Mouse (Mus musculus) left cerebral cortex, postnatal 10 days (tissue): ENCODE results near the gene Dtymk. TPM values are rescaled to one million over a fixed set of nuclear protein-coding genes. Genes with fewer than 3 reads are reported as not detected.
"Not testable (repeated sequence)": the region's sequence is repeated elsewhere in the genome, so short reads cannot be mapped to it uniquely, and the experiment has no call there.

ENCODE experiments used
- DNase-seq, 2 experiments: peaks; one replicate each; pipeline ENCODE4 v3.0.0; 2021 to 2022; ENCODE audit warnings: low spot score in 2 of 2, mixed read lengths in 1 of 2; ENCODE audit errors: extremely low spot score in 1 of 2
- intact Hi-C: fragments of 180-260 bp; cut with DNase I; formaldehyde crosslinking; loops from one replicate; pipeline ENCODE4 v1.15.1; 2025
- total RNA-seq, 2 experiments: library from RNA; stranded (reverse); gene quantifications; 2 replicates each; pipeline ENCODE4 v1.2.3; 2021

Gene Dtymk
- total RNA-seq, 2 experiments from 2014 or later: 72.0 to 73.1 TPM

GRCm38 (mm10) chr1:93810011-93810410 lies 8.3 kb upstream of the Dtymk start:
- intact Hi-C loops: no loop called here

GRCm38 (mm10) chr1:93808871-93809270 lies 7.1 kb upstream of the Dtymk start:
- no peak for DNase-seq
- intact Hi-C loops: loop anchor here (10.0 kb wide), 1 partner anchor 174 kb away; no protein-coding TSS in a partner anchor

More at GRCm38 (mm10) chr1:93810011-93810410, 8.3 kb upstream of the Dtymk start:
- DNase-seq: no peak

GRCm38 (mm10) chr1:93805221-93805951 lies 3.7 kb upstream of the Dtymk start:
- DNase-seq: no peak
- intact Hi-C loops: loop anchor here (10.0 kb wide), 1 partner anchor 171 kb away; no protein-coding TSS in a partner anchor

GRCm38 (mm10) chr1:93804818-93805217 lies 3.1 kb upstream of the Dtymk start:
- no peak for DNase-seq
- intact Hi-C loops: loop anchor here (10.0 kb wide), 1 partner anchor 170 kb away; no protein-coding TSS in a partner anchor

- DNase-seq: peak; percentile 99
- intact Hi-C loops: loop anchor here (10.0 kb wide), 1 partner anchor 169 kb away; no protein-coding TSS in a partner anchor
Measured at GRCm38 (mm10) chr1:93803556-93804507, 2.1 kb upstream of the Dtymk start, which contains the start of gene Ing5. TSS of gene Ing5 (plus strand) at chr1:93803965.

GRCm38 (mm10) chr1:93802771-93803170 lies 1.0 kb upstream of the Dtymk start:
- intact Hi-C loops: loop anchor here (10.0 kb wide), 1 partner anchor 168 kb away; no protein-coding TSS in a partner anchor

GRCm38 (mm10) chr1:93800670-93801503 lies 847 bp downstream of the Dtymk start:
- intact Hi-C loops: loop anchor here (10.0 kb wide), 1 partner anchor 166 kb away; no protein-coding TSS in a partner anchor
- DNase-seq: no peak

More at GRCm38 (mm10) chr1:93802771-93803170, 1.0 kb upstream of the Dtymk start:
- DNase-seq: no peak

GRCm38 (mm10) chr1:93795886-93796285 lies 5.8 kb downstream of the Dtymk start:
- DNase-seq: no peak
- intact Hi-C loops: no loop called here

GRCm38 (mm10) chr1:93794526-93794925 lies 7.2 kb downstream of the Dtymk start:
- intact Hi-C loops: no loop called here
- DNase-seq: no peak

- DNase-seq: no peak
- intact Hi-C loops: loop anchor here (10.0 kb wide), 1 partner anchor 362 kb away; no protein-coding TSS in a partner anchor
Measured at GRCm38 (mm10) chr1:93786912-93787311, 14.8 kb downstream of the Dtymk start.

GRCm38 (mm10) chr1:93776686-93777085 lies 25.0 kb downstream of the Dtymk start:
- no peak for DNase-seq
- intact Hi-C loops: no loop called here

- no peak for DNase-seq
- intact Hi-C loops: no loop called here
Measured at GRCm38 (mm10) chr1:93769901-93770300, 31.8 kb downstream of the Dtymk start.

GRCm38 (mm10) chr1:93767600-93767999 lies 34.1 kb downstream of the Dtymk start:
- intact Hi-C loops: no loop called here
- no peak for DNase-seq

- intact Hi-C loops: no loop called here
- no peak for DNase-seq
Measured at GRCm38 (mm10) chr1:93764871-93765591, 36.7 kb downstream of the Dtymk start.

- intact Hi-C loops, DNase-seq: not testable (repeated sequence)
Measured at GRCm38 (mm10) chr1:93763531-93763930, 38.2 kb downstream of the Dtymk start.

- intact Hi-C loops: no loop called here
- DNase-seq: no peak
Measured at GRCm38 (mm10) chr1:93760076-93760475, 41.7 kb downstream of the Dtymk start.

GRCm38 (mm10) chr1:93756154-93756553 lies 45.6 kb downstream of the Dtymk start:
- intact Hi-C loops: no loop called here
- no peak for DNase-seq

- intact Hi-C loops: no loop called here
Measured at GRCm38 (mm10) chr1:93755618-93756017, 46.1 kb downstream of the Dtymk start.

More at GRCm38 (mm10) chr1:93755618-93756017, 46.1 kb downstream of the Dtymk start:
- DNase-seq: no peak
